Mouse (Mus musculus): Measurements from ENCODE around the gene Smg7. TPM values are rescaled to one million over a fixed set of nuclear protein-coding genes. Genes with fewer than 3 reads are reported as not detected.

The Smg7 gene
- total and polyA plus RNA-seq, 2 experiments from 2014 or later: 26.9 to 65.0 TPM

DNA sequence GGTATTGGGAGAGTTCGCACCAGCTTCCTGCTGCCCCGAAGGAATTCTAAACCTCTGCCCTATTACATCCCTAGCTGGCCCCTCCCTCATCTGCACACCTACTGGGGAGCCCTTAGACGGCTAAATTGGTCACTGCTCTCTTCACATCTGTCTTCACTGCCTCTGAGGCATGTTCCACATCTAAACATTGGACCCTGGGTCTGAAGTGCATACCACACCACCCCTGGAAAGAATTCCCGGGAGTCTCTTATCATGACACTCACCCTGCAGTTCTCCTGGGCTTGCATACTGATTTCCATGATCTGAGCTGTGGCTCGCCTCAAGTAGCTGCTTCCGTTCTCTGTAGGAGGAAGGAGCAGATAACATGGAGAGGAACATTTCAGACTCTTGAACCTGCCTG, 111.6 kb downstream of the Smg7 start:
- 25% methylated on average over 6 of the region's 6 CpGs for WGBS
- DNase-seq (ENCODE audit: low spot score) (no peak), ATAC-seq (no peak)
- no peaks in the 10 kb centered on the region for H3K27me3 ChIP-seq (ENCODE audit: insufficient read depth, low read length)
- H3K4me2 ChIP-seq (ENCODE audit: low read depth, low read length): no peak overlapping the region
- no peak overlapping the region for H3K9ac ChIP-seq (replicated peaks; ENCODE audit: low read length)
- no peaks in the 10 kb centered on the region for H3K36me3 ChIP-seq (ENCODE audit: insufficient read depth, low read length)
- H3K4me3 ChIP-seq (ENCODE audit: low read length): no peak overlapping the region
- no peak for TF ChIP-seq CTCF (IDR thresholded peaks at IDR 0.05; ENCODE audit: low read depth)
- no peaks in the 10 kb centered on the region for H3K4me1 ChIP-seq (ENCODE audit: insufficient read depth, low read length)
- no peaks in the 10 kb centered on the region for H3K9me3 ChIP-seq (ENCODE audit: low read length)
- no peak overlapping the region for H3K27ac ChIP-seq

DNA sequence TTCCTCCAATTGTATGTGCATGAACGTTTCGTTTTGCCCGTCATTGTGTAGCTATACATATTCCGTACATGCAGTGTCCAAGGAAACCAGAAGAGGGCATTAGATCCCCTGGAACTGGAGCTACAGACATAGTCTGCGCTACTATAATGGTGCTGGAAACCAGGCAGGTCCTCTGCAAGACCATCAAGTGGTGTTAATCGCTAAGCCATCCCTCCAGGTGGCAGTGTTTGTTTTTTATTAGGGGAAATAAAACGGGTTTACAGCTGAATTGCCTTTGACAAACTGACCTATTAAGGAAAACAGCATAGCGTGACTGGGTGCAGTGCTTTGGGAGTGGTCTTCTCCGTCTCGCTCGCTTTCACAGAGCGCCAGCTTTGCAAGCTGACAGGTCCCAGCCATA, 112.2 kb downstream of the Smg7 start:
- 28% methylated on average over 12 of the region's 12 CpGs for WGBS
- Histone ChIP-seq H3K4me3 (ENCODE audit: low read length) (no peak overlapping the region), H3K36me3 (ENCODE audit: insufficient read depth, low read length) (no peaks in the 10 kb centered on the region), H3K27me3 (ENCODE audit: insufficient read depth, low read length) (no peaks in the 10 kb centered on the region), H3K9me3 (ENCODE audit: low read length) (no peaks in the 10 kb centered on the region), H3K9ac (replicated peaks; ENCODE audit: low read length) (no peak overlapping the region), H3K4me1 (ENCODE audit: insufficient read depth, low read length) (no peaks in the 10 kb centered on the region), H3K27ac (no peak overlapping the region), H3K4me2 (ENCODE audit: low read depth, low read length) (no peak overlapping the region)
- DNase-seq (ENCODE audit: low spot score): peak; percentile 68
- TF ChIP-seq CTCF (IDR thresholded peaks at IDR 0.05; ENCODE audit: low read depth): peak; percentile 67
- peak; percentile 68 for ATAC-seq

DNA sequence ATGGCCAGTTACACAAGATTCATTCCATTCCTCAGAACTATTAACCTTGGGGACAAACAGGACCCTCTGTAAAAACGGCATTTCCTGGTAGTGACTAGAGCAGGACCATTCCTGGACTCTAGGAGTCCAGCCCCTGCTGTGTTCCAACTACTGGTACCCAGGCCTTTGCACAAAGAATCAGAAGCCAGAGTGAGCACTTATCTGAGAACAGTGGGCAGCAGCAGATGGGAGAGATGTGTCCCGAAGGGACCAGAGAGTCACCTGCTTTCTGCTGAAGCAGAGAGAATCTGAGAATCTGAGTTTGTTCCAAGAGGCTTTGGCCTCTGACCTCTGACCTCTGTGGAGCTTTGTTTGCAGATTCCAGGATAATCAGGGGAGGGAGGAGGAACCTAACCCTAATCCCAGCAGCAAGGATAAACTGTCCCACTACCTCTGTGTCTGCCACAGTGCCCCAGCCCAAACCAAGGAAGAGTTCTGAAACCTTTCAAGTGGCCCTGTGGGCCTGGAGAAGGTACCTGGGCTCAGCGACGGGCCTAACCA, 114.3 kb downstream of the Smg7 start:
- Histone ChIP-seq H3K4me3 (ENCODE audit: low read length) (no peak overlapping the region), H3K36me3 (ENCODE audit: insufficient read depth, low read length) (no peaks in the 10 kb centered on the region), H3K27ac (no peak overlapping the region), H3K27me3 (ENCODE audit: insufficient read depth, low read length) (no peaks in the 10 kb centered on the region), H3K9ac (replicated peaks; ENCODE audit: low read length) (no peak overlapping the region), H3K4me1 (ENCODE audit: insufficient read depth, low read length) (no peaks in the 10 kb centered on the region), H3K4me2 (ENCODE audit: low read depth, low read length) (no peak overlapping the region), H3K9me3 (ENCODE audit: low read length) (no peaks in the 10 kb centered on the region)
- DNase-seq (ENCODE audit: low spot score): no peak
- no peak for ATAC-seq
- 50% methylated on average over 4 of the region's 4 CpGs for WGBS
- no peak for TF ChIP-seq CTCF (IDR thresholded peaks at IDR 0.05; ENCODE audit: low read depth)

Other genes starting within 250 kb of the Smg7 start
- gene Apobec4, start 152.1 kb downstream of the Smg7 start, total RNA-seq (2014; rRNA removed): not detected in 2 replicates
- not detected in 2 replicates for gene Apobec4, start 152.1 kb downstream of the Smg7 start, polyA plus RNA-seq (2015; fragmentation: Nextera tagmentation; extraction: Ambion mirVana)
- 16.1 and 17.6 TPM in 2 replicates for gene Rgl1, start 136.3 kb downstream of the Smg7 start, total RNA-seq (2014; rRNA removed)
- 16.0 and 17.0 TPM in 2 replicates for gene Rgl1, start 136.3 kb downstream of the Smg7 start, polyA plus RNA-seq (2015; fragmentation: Nextera tagmentation; extraction: Ambion mirVana)
- 108 and 118 TPM in 2 replicates for gene Arpc5, start 136.1 kb downstream of the Smg7 start, total RNA-seq (2014; rRNA removed)
- 312 and 319 TPM in 2 replicates for gene Arpc5, start 136.1 kb downstream of the Smg7 start, polyA plus RNA-seq (2015; fragmentation: Nextera tagmentation; extraction: Ambion mirVana)
- 3.7 and 16.7 TPM in 2 replicates for gene Ncf2, start 102.5 kb downstream of the Smg7 start, total RNA-seq (2014; rRNA removed)
- gene Ncf2, start 102.5 kb downstream of the Smg7 start, polyA plus RNA-seq (2015; fragmentation: Nextera tagmentation; extraction: Ambion mirVana): 1.8 and 3.5 TPM in 2 replicates
- 120 and 121 TPM in 2 replicates for gene Nmnat2, start 52.3 kb upstream of the Smg7 start, total RNA-seq (2014; rRNA removed)
- 58.0 and 70.5 TPM in 2 replicates for gene Nmnat2, start 52.3 kb upstream of the Smg7 start, polyA plus RNA-seq (2015; fragmentation: Nextera tagmentation; extraction: Ambion mirVana)